Mouse (Mus musculus) cerebellum, adult 9-10 months (tissue): ENCODE data around the gene Gnaz.

Experiments
- DNase-seq: peaks from one replicate; pipeline ENCODE4 v3.0.0; 2022

The Gnaz gene

GRCm38 (mm10) chr10:74973026-74973425 is 6.0 kb downstream of the Gnaz start:
- DNase-seq = no peak

GRCm38 (mm10) chr10:74975626-74976025 is 8.6 kb downstream of the Gnaz start:
- no peak for DNase-seq

GRCm38 (mm10) chr10:74976429-74976828 is 9.5 kb downstream of the Gnaz start:
- DNase-seq = no peak

GRCm38 (mm10) chr10:74978056-74978455 is 11.1 kb downstream of the Gnaz start:
- no peak for DNase-seq

- no peak for DNase-seq
Measured at GRCm38 (mm10) chr10:74981159-74981558, 14.2 kb downstream of the Gnaz start.

GRCm38 (mm10) chr10:74983176-74983575 is 16.2 kb downstream of the Gnaz start:
- DNase-seq = no peak

- DNase-seq = no peak
Measured at GRCm38 (mm10) chr10:74987698-74988470, 20.9 kb downstream of the Gnaz start.

GRCm38 (mm10) chr10:74989814-74990213 is 22.8 kb downstream of the Gnaz start:
- no peak for DNase-seq

- DNase-seq = no peak
Measured at GRCm38 (mm10) chr10:74990584-74991322, 23.8 kb downstream of the Gnaz start.

GRCm38 (mm10) chr10:74994863-74995262 is 27.9 kb downstream of the Gnaz start:
- no peak for DNase-seq

GRCm38 (mm10) chr10:74995377-74995776 is 28.4 kb downstream of the Gnaz start:
- peak; percentile 28 for DNase-seq

GRCm38 (mm10) chr10:75001391-75001790 is 34.4 kb downstream of the Gnaz start:
- DNase-seq = peak; percentile 85

GRCm38 (mm10) chr10:75004067-75004466 is 37.1 kb downstream of the Gnaz start:
- no peak for DNase-seq

- DNase-seq = no peak
Measured at GRCm38 (mm10) chr10:75006889-75007662, 40.1 kb downstream of the Gnaz start.

- DNase-seq = no peak
Measured at GRCm38 (mm10) chr10:75010704-75011103, 43.7 kb downstream of the Gnaz start.

GRCm38 (mm10) chr10:75015465-75015864 is 48.5 kb downstream of the Gnaz start:
- no peak for DNase-seq

- DNase-seq = no peak
Measured at GRCm38 (mm10) chr10:75016481-75016880, 49.5 kb downstream of the Gnaz start.

GRCm38 (mm10) chr10:75020271-75020670 is 53.3 kb downstream of the Gnaz start:
- DNase-seq = no peak

GRCm38 (mm10) chr10:75021138-75021537 is 54.2 kb downstream of the Gnaz start:
- peak; percentile 83 for DNase-seq

- DNase-seq = no peak
Measured at GRCm38 (mm10) chr10:75026491-75026890, 59.5 kb downstream of the Gnaz start.

GRCm38 (mm10) chr10:75028743-75029142 is 61.8 kb downstream of the Gnaz start:
- no peak for DNase-seq

GRCm38 (mm10) chr10:75029677-75030076 is 62.7 kb downstream of the Gnaz start:
- no peak for DNase-seq

- no peak for DNase-seq
Measured at GRCm38 (mm10) chr10:75030234-75030633, 63.3 kb downstream of the Gnaz start.
